Mouse (Mus musculus) cerebellum, adult 2 months (tissue): ENCODE results near the gene Dnaic1.

Experiments
- CTCF ChIP-seq: fragments of 200-500 bp; IDR thresholded peaks from 2 replicates; pipeline ENCODE4 v1.5.1; 2011; ENCODE audit warnings: low read depth, mild to moderate bottlenecking, control low read depth, low read length, moderate library complexity, borderline replicate concordance; ENCODE audit not compliant: insufficient read depth
- POLR2A ChIP-seq: fragments of 200-500 bp; IDR thresholded peaks from 2 replicates; pipeline ENCODE4 v1.6.1; 2011; ENCODE audit warnings: low read length, control low read depth, borderline replicate concordance; ENCODE audit not compliant: insufficient read depth

DNA sequence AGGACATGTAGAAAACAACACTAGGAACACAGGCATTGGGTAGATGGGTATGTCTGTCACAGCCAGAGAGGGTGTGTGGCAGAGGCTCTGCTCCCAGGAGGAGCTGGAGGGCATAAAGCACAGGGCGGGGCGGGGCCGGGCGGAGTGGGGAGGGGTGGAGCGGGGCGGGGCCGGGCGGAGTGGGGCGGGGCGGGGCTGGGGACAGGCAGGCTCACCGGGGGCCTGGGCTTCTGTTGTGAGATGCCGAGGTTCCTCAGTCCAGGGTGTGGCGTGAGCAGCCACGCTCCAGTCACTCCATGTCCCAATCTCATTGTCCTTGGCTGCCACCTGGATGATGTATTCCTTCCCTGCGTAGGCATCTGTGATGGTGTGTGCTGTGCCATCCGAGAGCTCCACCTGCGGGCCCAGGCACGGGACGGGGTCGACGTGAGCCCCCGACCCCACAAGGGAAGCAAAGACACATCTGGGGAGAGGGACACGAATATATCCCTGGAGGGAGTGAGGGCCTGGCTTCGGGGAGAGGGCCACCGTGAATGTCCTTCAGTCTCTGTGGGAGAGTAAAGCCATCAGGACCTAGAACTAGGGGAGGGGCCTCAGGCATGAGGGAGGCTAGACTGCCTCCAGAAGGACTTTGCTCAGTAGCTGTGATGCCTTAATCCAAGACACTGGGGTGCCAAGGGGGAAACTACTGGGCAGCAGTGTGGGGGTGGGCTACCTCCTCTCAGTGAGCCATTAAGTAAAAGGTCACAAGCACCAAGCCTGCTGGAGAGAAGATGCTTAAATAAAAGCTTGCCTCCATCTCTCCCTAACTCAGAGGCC, 89.2 kb downstream of the Dnaic1 start:
- TF ChIP-seq POLR2A, result no peak
- no peak for TF ChIP-seq CTCF
